Mouse (Mus musculus) bone marrow macrophage, adult 2 months (primary cell): ENCODE results near the gene Sdhaf1. TPM values are rescaled to one million over a fixed set of nuclear protein-coding genes. Genes with fewer than 3 reads are reported as not detected.
A peak's percentile ranks its signal among the peaks of the same experiment; 100 is the strongest.

Experiments used
- H3K27ac ChIP-seq: 2 replicates; pipeline ENCODE4 v1.5.1; 2012; ENCODE audit warnings: low read depth, low read length; ENCODE audit not compliant: insufficient read depth
- H3K4me1 ChIP-seq: 2 replicates; pipeline ENCODE4 v1.6.1; 2012; ENCODE audit warnings: low read length; ENCODE audit not compliant: control insufficient read depth, insufficient read depth
- H3K4me3 ChIP-seq: 2 replicates; pipeline ENCODE4 v1.5.1; 2012; ENCODE audit warnings: mild to moderate bottlenecking, low read length, moderate library complexity; ENCODE audit not compliant: insufficient read depth
- CTCF ChIP-seq: IDR thresholded peaks from 2 replicates; pipeline ENCODE4 v1.5.1; 2012; ENCODE audit warnings: low read depth, mild to moderate bottlenecking, low read length, moderate library complexity
- POLR2A ChIP-seq: IDR thresholded peaks from 2 replicates; pipeline ENCODE4 v1.6.1; 2012; ENCODE audit warnings: mild to moderate bottlenecking, low read depth, low read length, borderline replicate concordance
- polyA plus RNA-seq: library from polyadenylated mRNA; stranded (reverse); fragments of >200 nt; gene quantifications from 2 replicates; pipeline ENCODE4 v1.2.4, GENCODE M21; 2012; ENCODE audit not compliant: missing spikeins, insufficient read depth, insufficient read length

Gene Sdhaf1
- polyA plus RNA-seq, 1 experiment, result 4.5 TPM

GRCm38 (mm10) chr7:30327140-30327539 lies 3.4 kb upstream of the Sdhaf1 start:
- Histone ChIP-seq H3K4me1 (peaks cover 9% of the 10 kb centered on the region), H3K4me3 (no peak overlapping the region), H3K27ac (no peak overlapping the region)
- TF ChIP-seq CTCF, result no peak

GRCm38 (mm10) chr7:30326427-30326826 lies 2.7 kb upstream of the Sdhaf1 start:
- TF ChIP-seq CTCF (no peak), POLR2A (no peak)
- H3K4me1 ChIP-seq, result peaks cover 9% of the 10 kb centered on the region

GRCm38 (mm10) chr7:30325364-30325763 lies 1.7 kb upstream of the Sdhaf1 start:
- Histone ChIP-seq H3K27ac (no peak overlapping the region), H3K4me1 (peaks cover 15% of the 10 kb centered on the region), H3K4me3 (no peak overlapping the region)
- TF ChIP-seq CTCF, result no peak
- TF ChIP-seq POLR2A, result no peak

More at GRCm38 (mm10) chr7:30326427-30326826, 2.7 kb upstream of the Sdhaf1 start:
- no peak overlapping the region for H3K27ac ChIP-seq
- H3K4me3 ChIP-seq, result no peak overlapping the region

GRCm38 (mm10) chr7:30324300-30324944 lies 727 bp upstream of the Sdhaf1 start:
- no peak overlapping the region for H3K4me3 ChIP-seq
- H3K4me1 ChIP-seq, result peaks cover 15% of the 10 kb centered on the region
- H3K27ac ChIP-seq, result no peak overlapping the region
- TF ChIP-seq CTCF, result no peak
- no peak for TF ChIP-seq POLR2A

GRCm38 (mm10) chr7:30322865-30323264 lies 830 bp downstream of the Sdhaf1 start:
- Histone ChIP-seq H3K27ac (peak overlapping the region; percentile 76), H3K4me1 (peaks cover 15% of the 10 kb centered on the region), H3K4me3 (peak overlapping the region; percentile 64)
- no peak for TF ChIP-seq CTCF
- no peak for TF ChIP-seq POLR2A

- peaks cover 15% of the 10 kb centered on the region for H3K4me1 ChIP-seq
- peak overlapping the region; percentile 85 for H3K4me3 ChIP-seq
- peak overlapping the region; percentile 76 for H3K27ac ChIP-seq
- TF ChIP-seq POLR2A (no peak), CTCF (no peak)
Observed at GRCm38 (mm10) chr7:30322285-30322667, 1.4 kb downstream of the Sdhaf1 start.

- no peak for TF ChIP-seq CTCF
- no peak for TF ChIP-seq POLR2A
- Histone ChIP-seq H3K4me3 (peak within 1 kb of the TSS; percentile 85), H3K27ac (peak within 1 kb of the TSS; percentile 76), H3K4me1 (peaks cover 15% of the 10 kb centered on the region)
Observed at GRCm38 (mm10) chr7:30321539-30322284, 2.0 kb downstream of the Sdhaf1 start, which contains the start of gene E130208F15Rik. E130208F15Rik (plus strand) TSS chr7:30321740.

- TF ChIP-seq CTCF (no peak), POLR2A (no peak)
- Histone ChIP-seq H3K4me1 (peaks cover 15% of the 10 kb centered on the region), H3K4me3 (no peak overlapping the region; the same call in 1 of the 2 replicates), H3K27ac (no peak overlapping the region)
Observed at GRCm38 (mm10) chr7:30320946-30321345, 2.7 kb downstream of the Sdhaf1 start.

GRCm38 (mm10) chr7:30318142-30318541 lies 5.6 kb downstream of the Sdhaf1 start:
- no peak overlapping the region for H3K27ac ChIP-seq
- peaks cover 6% of the 10 kb centered on the region for H3K4me1 ChIP-seq
- no peak for TF ChIP-seq CTCF
- TF ChIP-seq POLR2A, result no peak
- H3K4me3 ChIP-seq, result no peak overlapping the region
